Mouse (Mus musculus): Measurements from ENCODE around the gene Enthd1. TPM values are rescaled to one million over a fixed set of nuclear protein-coding genes. Genes with fewer than 3 reads are reported as not detected.

Gene Enthd1
- polyA plus RNA-seq (2015; fragmentation: Nextera tagmentation; extraction: Ambion mirVana) = not detected in 2 replicates

DNA sequence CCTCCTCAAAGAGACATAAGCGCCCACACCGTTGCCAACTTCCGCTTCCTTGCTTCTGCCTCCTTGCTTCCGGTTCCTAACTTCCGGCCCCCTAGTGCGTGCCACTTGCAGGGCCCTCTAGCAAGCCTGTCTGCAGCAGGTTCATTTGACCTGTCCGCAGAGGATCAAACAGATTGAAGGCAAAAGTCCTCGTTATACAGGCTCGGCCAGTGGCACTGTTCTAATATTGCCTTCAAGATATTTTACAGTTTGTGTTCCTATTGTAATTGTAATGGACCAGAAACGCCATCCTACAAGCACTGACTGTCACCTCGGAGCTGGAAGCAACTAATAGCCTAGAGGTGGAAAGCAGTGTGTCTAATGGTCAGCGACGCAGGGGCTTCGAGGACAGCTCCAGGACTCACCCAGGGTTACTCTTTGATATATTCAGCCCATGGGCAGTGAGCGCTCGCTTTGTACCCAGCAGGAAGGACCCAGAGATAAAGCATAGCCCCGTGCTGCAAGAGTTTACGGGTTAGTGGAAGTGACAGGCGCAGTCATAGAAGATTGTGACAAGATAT lies at the start of gene Enthd1:
TSS of gene Enthd1 (minus strand) at position 51 of the 560 bp plus-strand sequence.
- Histone ChIP-seq H3K27me3 (replicated peaks; ENCODE audit: control insufficient read depth, insufficient read depth, low read length) (no peaks in the 10 kb centered on the region), H3K9me3 (ENCODE audit: control insufficient read depth, low read length) (no peaks in the 10 kb centered on the region), H3K4me3 (ENCODE audit: low read length) (no peak within 1 kb of the TSS), H3K27ac (ENCODE audit: low read length) (no peak within 1 kb of the TSS), H3K4me1 (ENCODE audit: control insufficient read depth, insufficient read depth, low read length) (no peaks in the 10 kb centered on the region), H3K9ac (ENCODE audit: low read depth, low read length) (no peak within 1 kb of the TSS), H3K4me2 (ENCODE audit: low read depth, low read length) (no peak within 1 kb of the TSS), H3K36me3 (ENCODE audit: control insufficient read depth, insufficient read depth, low read length) (no peaks in the 10 kb centered on the region)
- no peak for ATAC-seq
- 82% methylated on average over 19 of the region's 19 CpGs for WGBS

DNA sequence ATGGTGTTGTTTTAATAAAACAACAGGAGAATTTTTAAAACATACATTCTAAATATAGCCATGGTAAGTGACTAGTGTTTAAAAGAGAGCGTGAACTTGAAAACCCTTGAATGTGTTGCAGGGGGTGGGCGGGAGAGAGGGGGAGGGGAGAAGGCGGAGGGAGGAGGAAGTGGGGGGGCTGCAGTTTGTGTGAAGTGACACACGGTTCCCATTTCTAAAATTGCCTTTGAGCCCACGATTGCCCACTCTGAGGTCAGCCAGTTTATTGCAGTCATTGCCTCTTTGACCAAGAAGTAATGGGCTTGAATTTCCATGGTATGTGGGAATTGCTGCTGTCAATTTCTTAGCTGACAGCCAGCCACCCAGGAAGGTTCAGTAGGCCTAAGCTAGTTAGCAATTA lies 48.9 kb upstream of the Enthd1 start:
- no peak for ATAC-seq
- H3K9me3 ChIP-seq (ENCODE audit: control insufficient read depth, low read length) = no peaks in the 10 kb centered on the region
- no peak overlapping the region for H3K4me2 ChIP-seq (ENCODE audit: low read depth, low read length)
- H3K4me1 ChIP-seq (ENCODE audit: control insufficient read depth, insufficient read depth, low read length) = peaks cover 4% of the 10 kb centered on the region; the same call in 1 of the 2 replicates
- H3K4me3 ChIP-seq (ENCODE audit: low read length) = no peak overlapping the region
- 56% methylated on average over 5 of the region's 5 CpGs for WGBS
- no peak overlapping the region for H3K27ac ChIP-seq (ENCODE audit: low read length)
- no peaks in the 10 kb centered on the region for H3K36me3 ChIP-seq (ENCODE audit: control insufficient read depth, insufficient read depth, low read length)
- no peaks in the 10 kb centered on the region for H3K27me3 ChIP-seq (replicated peaks; ENCODE audit: control insufficient read depth, insufficient read depth, low read length)
- H3K9ac ChIP-seq (ENCODE audit: low read depth, low read length) = no peak overlapping the region

DNA sequence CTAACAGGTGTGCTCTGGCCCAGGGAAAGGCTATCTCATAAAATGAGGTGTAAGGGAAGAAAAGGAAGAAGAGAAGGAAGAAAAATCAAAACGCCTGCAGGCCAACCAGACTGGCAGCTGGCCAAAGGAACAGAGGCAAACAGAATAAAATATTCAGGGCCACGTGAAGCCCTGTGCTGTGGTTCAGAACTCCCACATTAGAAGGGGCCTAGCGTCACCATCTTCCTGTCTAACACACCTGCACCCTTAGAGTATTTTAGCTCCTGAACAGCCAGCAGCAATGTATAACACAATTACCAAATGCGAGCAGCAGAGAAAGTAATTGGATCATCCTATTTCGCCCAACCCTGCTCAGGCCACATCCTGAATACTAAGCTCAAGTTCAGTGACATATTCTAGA lies 46.5 kb upstream of the Enthd1 start:
- H3K36me3 ChIP-seq (ENCODE audit: control insufficient read depth, insufficient read depth, low read length) = no peaks in the 10 kb centered on the region
- no peaks in the 10 kb centered on the region for H3K9me3 ChIP-seq (ENCODE audit: control insufficient read depth, low read length)
- H3K4me1 ChIP-seq (ENCODE audit: control insufficient read depth, insufficient read depth, low read length) = peaks cover 4% of the 10 kb centered on the region; the same call in 1 of the 2 replicates
- H3K27me3 ChIP-seq (replicated peaks; ENCODE audit: control insufficient read depth, insufficient read depth, low read length) = no peaks in the 10 kb centered on the region
- no peak overlapping the region for H3K9ac ChIP-seq (ENCODE audit: low read depth, low read length)
- H3K27ac ChIP-seq (ENCODE audit: low read length) = no peak overlapping the region
- H3K4me3 ChIP-seq (ENCODE audit: low read length) = no peak overlapping the region
- WGBS = 70% methylated on average over 5 of the region's 5 CpGs
- no peak for ATAC-seq
- no peak overlapping the region for H3K4me2 ChIP-seq (ENCODE audit: low read depth, low read length)

- WGBS = 67% methylated on average over 2 of the region's 2 CpGs
- no peak for ATAC-seq
These were observed 45.4 kb upstream of the Enthd1 start for GRCm38 (mm10) chr15:80610335-80610734.

DNA sequence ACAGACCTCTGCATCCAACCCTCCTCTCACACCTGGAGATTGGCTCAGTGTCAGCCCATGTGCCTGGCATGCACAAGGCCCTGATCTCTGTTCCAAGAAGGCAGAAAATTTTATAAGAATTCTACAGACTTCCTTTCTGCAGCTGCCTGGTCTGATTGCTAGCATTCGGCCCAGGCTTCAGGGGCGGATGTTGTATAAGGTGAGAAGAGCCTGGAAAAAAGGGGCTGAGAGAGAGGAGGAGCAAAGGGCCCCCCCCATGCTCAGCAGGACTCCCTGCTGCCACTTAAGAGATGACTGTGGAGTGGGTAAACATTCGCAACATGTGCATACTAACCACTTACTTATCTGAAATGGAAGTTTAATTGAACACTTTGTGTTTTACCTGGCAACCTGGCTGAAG lies 43.0 kb upstream of the Enthd1 start:
- Histone ChIP-seq H3K4me2 (ENCODE audit: low read depth, low read length) (no peak overlapping the region), H3K4me1 (ENCODE audit: control insufficient read depth, insufficient read depth, low read length) (no peaks in the 10 kb centered on the region), H3K36me3 (ENCODE audit: control insufficient read depth, insufficient read depth, low read length) (no peaks in the 10 kb centered on the region), H3K27me3 (replicated peaks; ENCODE audit: control insufficient read depth, insufficient read depth, low read length) (no peaks in the 10 kb centered on the region), H3K9me3 (ENCODE audit: control insufficient read depth, low read length) (no peaks in the 10 kb centered on the region), H3K9ac (ENCODE audit: low read depth, low read length) (no peak overlapping the region), H3K4me3 (ENCODE audit: low read length) (no peak overlapping the region), H3K27ac (ENCODE audit: low read length) (no peak overlapping the region)
- WGBS = 75% methylated on average over 3 of the region's 3 CpGs
- ATAC-seq = no peak

More at GRCm38 (mm10) chr15:80610335-80610734, 45.4 kb upstream of the Enthd1 start:
- Histone ChIP-seq H3K27ac (ENCODE audit: low read length) (no peak overlapping the region), H3K9ac (ENCODE audit: low read depth, low read length) (no peak overlapping the region), H3K4me1 (ENCODE audit: control insufficient read depth, insufficient read depth, low read length) (no peaks in the 10 kb centered on the region), H3K36me3 (ENCODE audit: control insufficient read depth, insufficient read depth, low read length) (no peaks in the 10 kb centered on the region), H3K4me2 (ENCODE audit: low read depth, low read length) (no peak overlapping the region), H3K27me3 (replicated peaks; ENCODE audit: control insufficient read depth, insufficient read depth, low read length) (no peaks in the 10 kb centered on the region), H3K9me3 (ENCODE audit: control insufficient read depth, low read length) (no peaks in the 10 kb centered on the region), H3K4me3 (ENCODE audit: low read length) (no peak overlapping the region)

- H3K4me3 ChIP-seq (ENCODE audit: low read length) = no peak overlapping the region
- no peak for ATAC-seq
- no peaks in the 10 kb centered on the region for H3K9me3 ChIP-seq (ENCODE audit: control insufficient read depth, low read length)
- H3K27ac ChIP-seq (ENCODE audit: low read length) = no peak overlapping the region
- WGBS = 82% methylated on average over 6 of the region's 6 CpGs
- peaks cover 3% of the 10 kb centered on the region; the same call in 1 of the 2 replicates for H3K4me1 ChIP-seq (ENCODE audit: control insufficient read depth, insufficient read depth, low read length)
- no peaks in the 10 kb centered on the region for H3K27me3 ChIP-seq (replicated peaks; ENCODE audit: control insufficient read depth, insufficient read depth, low read length)
- H3K36me3 ChIP-seq (ENCODE audit: control insufficient read depth, insufficient read depth, low read length) = no peaks in the 10 kb centered on the region
- no peak overlapping the region for H3K9ac ChIP-seq (ENCODE audit: low read depth, low read length)
- no peak overlapping the region for H3K4me2 ChIP-seq (ENCODE audit: low read depth, low read length)
These were observed 39.1 kb upstream of the Enthd1 start for GRCm38 (mm10) chr15:80604026-80604425.

GRCm38 (mm10) chr15:80602487-80602886 lies 37.5 kb upstream of the Enthd1 start:
- Histone ChIP-seq H3K36me3 (ENCODE audit: control insufficient read depth, insufficient read depth, low read length) (no peaks in the 10 kb centered on the region), H3K4me3 (ENCODE audit: low read length) (no peak overlapping the region), H3K4me1 (ENCODE audit: control insufficient read depth, insufficient read depth, low read length) (peaks cover 7% of the 10 kb centered on the region; the same call in 1 of the 2 replicates), H3K9ac (ENCODE audit: low read depth, low read length) (no peak overlapping the region), H3K4me2 (ENCODE audit: low read depth, low read length) (no peak overlapping the region), H3K27me3 (replicated peaks; ENCODE audit: control insufficient read depth, insufficient read depth, low read length) (no peaks in the 10 kb centered on the region), H3K9me3 (ENCODE audit: control insufficient read depth, low read length) (no peaks in the 10 kb centered on the region), H3K27ac (ENCODE audit: low read length) (no peak overlapping the region)
- 64% methylated on average over 7 of the region's 7 CpGs for WGBS
- ATAC-seq = no peak

GRCm38 (mm10) chr15:80601456-80601855 lies 36.5 kb upstream of the Enthd1 start:
- 57% methylated on average over 7 of the region's 7 CpGs for WGBS
- H3K9me3 ChIP-seq (ENCODE audit: control insufficient read depth, low read length) = no peaks in the 10 kb centered on the region
- no peak overlapping the region for H3K4me3 ChIP-seq (ENCODE audit: low read length)
- H3K4me1 ChIP-seq (ENCODE audit: control insufficient read depth, insufficient read depth, low read length) = peaks cover 7% of the 10 kb centered on the region; the same call in 1 of the 2 replicates
- no peak overlapping the region for H3K4me2 ChIP-seq (ENCODE audit: low read depth, low read length)
- H3K27ac ChIP-seq (ENCODE audit: low read length) = no peak overlapping the region
- H3K9ac ChIP-seq (ENCODE audit: low read depth, low read length) = no peak overlapping the region
- H3K36me3 ChIP-seq (ENCODE audit: control insufficient read depth, insufficient read depth, low read length) = no peaks in the 10 kb centered on the region
- no peaks in the 10 kb centered on the region for H3K27me3 ChIP-seq (replicated peaks; ENCODE audit: control insufficient read depth, insufficient read depth, low read length)
- ATAC-seq = no peak

GRCm38 (mm10) chr15:80599843-80600242 lies 34.9 kb upstream of the Enthd1 start:
- H3K9ac ChIP-seq (ENCODE audit: low read depth, low read length) = no peak overlapping the region
- no peak overlapping the region for H3K4me3 ChIP-seq (ENCODE audit: low read length)
- no peak overlapping the region for H3K27ac ChIP-seq (ENCODE audit: low read length)
- WGBS = 74% methylated on average over 4 of the region's 4 CpGs
- H3K36me3 ChIP-seq (ENCODE audit: control insufficient read depth, insufficient read depth, low read length) = no peaks in the 10 kb centered on the region
- H3K4me2 ChIP-seq (ENCODE audit: low read depth, low read length) = no peak overlapping the region
- peaks cover 7% of the 10 kb centered on the region; the same call in 1 of the 2 replicates for H3K4me1 ChIP-seq (ENCODE audit: control insufficient read depth, insufficient read depth, low read length)
- ATAC-seq = no peak
- H3K9me3 ChIP-seq (ENCODE audit: control insufficient read depth, low read length) = no peaks in the 10 kb centered on the region
- no peaks in the 10 kb centered on the region for H3K27me3 ChIP-seq (replicated peaks; ENCODE audit: control insufficient read depth, insufficient read depth, low read length)
